Mouse (Mus musculus): ENCODE data around the gene Wnt2b.

The Wnt2b gene

GRCm38 (mm10) chr3:104963331-104964276 lies 1.9 kb upstream of the Wnt2b start:
- DNase-seq: no peak

- DNase-seq: no peak
These were observed 1.1 kb upstream of the Wnt2b start for GRCm38 (mm10) chr3:104962866-104963265.

- no peak for DNase-seq
These were observed 455 bp upstream of the Wnt2b start for GRCm38 (mm10) chr3:104962141-104962611.

GRCm38 (mm10) chr3:104960026-104961000 lies 1.4 kb downstream of the Wnt2b start:
- no peak for DNase-seq

GRCm38 (mm10) chr3:104956131-104956581 lies 5.6 kb downstream of the Wnt2b start:
- no peak for DNase-seq

GRCm38 (mm10) chr3:104954551-104954950 lies 7.2 kb downstream of the Wnt2b start:
- DNase-seq: no peak

GRCm38 (mm10) chr3:104954137-104954536 lies 7.6 kb downstream of the Wnt2b start:
- DNase-seq: no peak

- no peak for DNase-seq
These were observed 8.6 kb downstream of the Wnt2b start for GRCm38 (mm10) chr3:104952891-104953670.

GRCm38 (mm10) chr3:104950926-104951325 lies 10.8 kb downstream of the Wnt2b start:
- no peak for DNase-seq

GRCm38 (mm10) chr3:104944894-104945293 lies 16.8 kb downstream of the Wnt2b start:
- DNase-seq: no peak

- DNase-seq: no peak
These were observed 18.4 kb downstream of the Wnt2b start for GRCm38 (mm10) chr3:104943333-104943732.

GRCm38 (mm10) chr3:104942682-104943081 lies 19.0 kb downstream of the Wnt2b start:
- DNase-seq: no peak

- DNase-seq: no peak
These were observed 21.0 kb downstream of the Wnt2b start for GRCm38 (mm10) chr3:104940691-104941090.

GRCm38 (mm10) chr3:104938327-104938726 lies 23.4 kb downstream of the Wnt2b start:
- no peak for DNase-seq

GRCm38 (mm10) chr3:104937728-104938305 lies 23.9 kb downstream of the Wnt2b start:
- no peak for DNase-seq

- DNase-seq: no peak
These were observed 32.3 kb downstream of the Wnt2b start for GRCm38 (mm10) chr3:104929385-104929784.

GRCm38 (mm10) chr3:104914986-104915385 lies 46.7 kb downstream of the Wnt2b start:
- DNase-seq: no peak

GRCm38 (mm10) chr3:104909195-104909594 lies 52.5 kb downstream of the Wnt2b start:
- no peak for DNase-seq

- peak; percentile 39 for DNase-seq
These were observed 55.7 kb downstream of the Wnt2b start for GRCm38 (mm10) chr3:104906007-104906406.

GRCm38 (mm10) chr3:104905389-104905788 lies 56.3 kb downstream of the Wnt2b start:
- DNase-seq: peak; percentile 42

GRCm38 (mm10) chr3:104901154-104901553 lies 60.6 kb downstream of the Wnt2b start:
- no peak for DNase-seq

GRCm38 (mm10) chr3:104896141-104896540 lies 65.6 kb downstream of the Wnt2b start:
- DNase-seq: no peak
